Mouse (Mus musculus) central nervous system, embryonic 18 days (tissue): ENCODE results near the gene Notch1. TPM values are rescaled to one million over a fixed set of nuclear protein-coding genes. Genes with fewer than 3 reads are reported as not detected.

ENCODE experiments used
- polyA plus RNA-seq: library from polyadenylated mRNA; depleted of rRNA; stranded (reverse); fragments of >200 nt; gene quantifications from 2 replicates; pipeline ENCODE4 v1.2.3, GENCODE M21; 2012; rRNA removed

Gene Notch1
- polyA plus RNA-seq: 11.0 and 11.8 TPM in 2 replicates

DNA sequence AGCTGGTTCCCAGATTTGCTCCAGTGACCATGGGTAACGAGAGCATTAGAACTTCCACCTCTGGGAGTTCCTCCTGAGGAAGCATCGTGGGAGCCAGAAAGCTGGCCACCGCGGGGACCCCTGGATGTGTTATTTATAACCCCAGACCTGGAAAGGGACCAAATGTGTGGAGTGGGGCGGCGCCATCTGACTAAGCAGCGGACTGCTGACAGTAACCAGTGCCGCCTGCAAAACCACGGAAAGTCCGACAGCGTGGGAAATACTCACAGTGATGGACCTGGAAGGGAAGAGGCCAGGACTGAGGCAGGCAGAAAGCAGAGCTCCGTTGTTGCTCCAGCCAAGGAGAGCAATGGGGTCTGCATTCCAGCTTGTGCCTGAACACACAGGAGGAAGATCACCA lies at the start of gene Notch1:
Notch1 (minus strand) TSS at position 389 of the 400 bp plus-strand sequence.

GRCm38 (mm10) chr2:26444946-26445665 lies 71.4 kb downstream of the Notch1 start, which contains the start of gene Sec16a:
Gene Sec16a, minus strand, starts transcription at chr2:26445216.

GRCm38 (mm10) chr2:26408515-26409356 lies 107.7 kb downstream of the Notch1 start, which contains the start of gene Inpp5e:
Gene Inpp5e, minus strand, starts transcription at chr2:26409203.

Other genes starting within 250 kb of the Notch1 start
- gene Ccdc187, start 222.1 kb downstream of the Notch1 start, polyA plus RNA-seq: 1.4 and 1.7 TPM in 2 replicates
- gene Gpsm1, start 201.1 kb downstream of the Notch1 start, polyA plus RNA-seq: 133 and 153 TPM in 2 replicates
- gene Dnlz, start 164.6 kb downstream of the Notch1 start, polyA plus RNA-seq: 28.5 and 28.7 TPM in 2 replicates
- 2.1 and 3.2 TPM in 2 replicates for gene Card9, start 155.7 kb downstream of the Notch1 start, polyA plus RNA-seq
- 57.9 and 63.3 TPM in 2 replicates for gene Snapc4, start 136.0 kb downstream of the Notch1 start, polyA plus RNA-seq
- gene Entr1, start 127.3 kb downstream of the Notch1 start, polyA plus RNA-seq: 294 and 301 TPM in 2 replicates
- gene Pmpca, start 127.3 kb downstream of the Notch1 start, polyA plus RNA-seq: 123 and 126 TPM in 2 replicates
- 34.4 and 35.6 TPM in 2 replicates for gene Inpp5e, start 107.5 kb downstream of the Notch1 start, polyA plus RNA-seq
- 35.6 and 37.3 TPM in 2 replicates for gene Sec16a, start 71.4 kb downstream of the Notch1 start, polyA plus RNA-seq
- gene Egfl7, start 63.4 kb upstream of the Notch1 start, polyA plus RNA-seq: 131 and 140 TPM in 2 replicates
- not detected in 2 replicates for gene Gm20532, start 70.0 kb upstream of the Notch1 start, polyA plus RNA-seq
- 4.8 and 6.1 TPM in 2 replicates for gene Agpat2, start 87.8 kb upstream of the Notch1 start, polyA plus RNA-seq
- 123 and 131 TPM in 2 replicates for gene Fam69b, start 111.8 kb upstream of the Notch1 start, polyA plus RNA-seq
- gene Lcn4, start 154.6 kb upstream of the Notch1 start, polyA plus RNA-seq: not detected in 2 replicates